Mouse (Mus musculus) adrenal gland, adult 18-20 months (tissue): ENCODE results near the gene Rdh16f1. TPM values are rescaled to one million over a fixed set of nuclear protein-coding genes. Genes with fewer than 3 reads are reported as not detected.

Source experiments
- DNase-seq, 2 experiments: peaks; one replicate each; pipeline ENCODE4 v3.0.0; 2021 to 2022; ENCODE audit warnings: low spot score in 2 of 2
- long read RNA-seq, 2 experiments: library from polyadenylated mRNA; stranded (forward); transcript quantifications; one replicate each; pipeline ENCODE4 v2.0.0; 2021
- total RNA-seq, 2 experiments: library from RNA; stranded (reverse); gene quantifications; 1 replicate in 1 of 2; 2 replicates in 1 of 2; pipeline ENCODE4 v1.2.3; 2021

Rdh16f1 gene
- total RNA-seq, result 1 to 10 TPM; 3.9 to 7.3 TPM
- long read RNA-seq, experiment 1, result 0 reads
- long read RNA-seq, experiment 2, result 0 reads

- peak in 1 of 2 experiments; percentile 11 for DNase-seq
Measured at GRCm38 (mm10) chr10:127759181-127760110, at the start of gene Rdh16f1, which contains the start of gene Rdh1. Gene Rdh16f1, plus strand, starts transcription at chr10:127759787. Gene Rdh1, plus strand, starts transcription at chr10:127759721.

GRCm38 (mm10) chr10:127710331-127710730, 49.3 kb upstream of the Rdh16f1 start:
- no peak for DNase-seq

DNA sequence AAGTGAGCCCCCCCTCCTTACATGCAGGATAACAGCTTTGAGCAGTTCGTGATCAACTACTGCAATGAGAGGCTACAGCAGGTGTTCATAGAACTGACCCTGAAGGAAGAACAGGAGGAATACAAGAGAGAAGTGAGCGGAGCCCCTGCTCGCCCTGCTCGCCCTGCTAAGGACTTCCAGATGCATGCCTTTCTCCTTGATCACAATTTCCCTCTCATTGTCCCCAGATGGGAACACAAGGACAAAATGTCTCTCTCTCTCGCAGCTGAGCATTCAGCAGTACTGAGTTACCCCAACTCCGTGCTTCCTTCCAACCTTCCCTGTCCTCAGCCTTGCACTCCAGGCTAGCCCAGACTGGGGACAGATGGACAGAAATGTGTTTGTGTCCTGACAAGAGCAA, 46.9 kb upstream of the Rdh16f1 start:
- no peak for DNase-seq

GRCm38 (mm10) chr10:127721671-127722418, 37.7 kb upstream of the Rdh16f1 start:
- no peak for DNase-seq

- no peak for DNase-seq
Measured at GRCm38 (mm10) chr10:127724178-127724577, 35.4 kb upstream of the Rdh16f1 start, which contains the start of gene Tac2. Gene Tac2, plus strand, starts transcription at chr10:127724478.

DNA sequence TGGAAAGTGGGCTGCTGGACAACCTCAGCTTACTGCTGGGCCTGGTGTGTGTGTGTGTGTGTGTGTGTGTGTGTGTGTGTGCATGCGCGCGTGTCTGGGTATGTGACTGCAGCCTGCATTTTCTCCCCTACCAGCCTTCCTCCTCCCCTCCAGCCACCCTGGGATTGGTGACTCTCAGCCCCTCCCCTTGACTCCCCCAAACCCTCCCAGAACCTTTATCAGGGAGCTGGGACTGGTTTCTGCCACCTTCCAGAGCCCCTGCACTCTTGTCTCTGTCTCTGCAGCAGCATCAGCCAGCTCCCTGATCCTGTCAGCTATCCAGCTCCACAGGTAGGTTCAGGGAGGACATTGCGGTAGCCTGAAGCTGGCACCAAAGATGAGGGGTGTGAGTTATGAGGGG, 34.5 kb upstream of the Rdh16f1 start:
- no peak for DNase-seq

DNA sequence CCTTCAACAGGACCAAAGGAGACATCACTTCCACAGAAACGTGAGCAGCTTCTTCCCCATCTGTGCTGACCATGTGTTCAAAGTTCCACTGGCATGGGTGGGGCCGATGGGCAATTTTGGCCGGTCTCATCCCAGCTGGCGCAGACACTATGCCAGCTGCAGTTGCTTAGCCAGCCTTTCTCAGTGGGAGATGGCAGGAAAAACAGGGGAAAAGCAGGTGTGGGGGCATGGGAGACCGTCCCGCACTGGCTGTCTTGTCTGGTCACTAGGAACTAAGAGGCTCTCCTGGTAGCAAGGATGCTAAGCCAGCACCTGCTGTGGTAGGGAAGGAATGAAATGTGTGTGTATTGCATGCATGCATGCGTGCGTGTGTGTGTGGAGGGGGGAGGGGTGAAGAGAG, 31.1 kb upstream of the Rdh16f1 start:
- DNase-seq, result no peak

DNA sequence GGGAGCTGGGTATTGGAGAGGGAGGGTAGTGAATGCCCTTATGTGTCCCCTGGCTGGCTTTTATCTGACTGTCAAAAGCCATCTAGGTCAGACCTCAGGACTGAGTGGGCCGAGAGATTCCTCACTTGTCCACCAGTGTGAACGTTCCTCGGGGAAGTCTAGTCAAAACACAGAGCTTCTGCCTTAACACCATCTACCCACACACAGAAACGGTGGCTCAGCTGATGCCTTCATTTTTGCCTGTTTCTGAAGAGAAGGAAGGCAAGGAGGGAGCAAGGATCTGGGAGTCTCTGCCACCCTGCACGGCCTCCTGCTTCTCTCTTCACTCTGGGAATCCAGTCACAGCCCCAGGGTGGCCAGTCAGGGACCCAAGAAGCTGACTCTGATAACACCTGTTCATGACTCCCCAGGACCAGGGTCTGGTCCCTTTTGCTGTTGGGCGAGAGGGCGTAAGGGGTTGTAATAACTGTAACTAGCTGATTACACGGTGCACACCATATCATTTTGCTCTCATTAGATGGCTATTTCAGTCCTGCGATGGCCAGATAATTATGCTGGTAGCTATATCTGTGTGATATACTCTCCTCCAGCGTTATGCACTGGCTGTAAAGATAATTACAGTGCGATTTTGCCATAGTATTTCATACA, 29.2 kb upstream of the Rdh16f1 start:
- DNase-seq, result no peak

DNA sequence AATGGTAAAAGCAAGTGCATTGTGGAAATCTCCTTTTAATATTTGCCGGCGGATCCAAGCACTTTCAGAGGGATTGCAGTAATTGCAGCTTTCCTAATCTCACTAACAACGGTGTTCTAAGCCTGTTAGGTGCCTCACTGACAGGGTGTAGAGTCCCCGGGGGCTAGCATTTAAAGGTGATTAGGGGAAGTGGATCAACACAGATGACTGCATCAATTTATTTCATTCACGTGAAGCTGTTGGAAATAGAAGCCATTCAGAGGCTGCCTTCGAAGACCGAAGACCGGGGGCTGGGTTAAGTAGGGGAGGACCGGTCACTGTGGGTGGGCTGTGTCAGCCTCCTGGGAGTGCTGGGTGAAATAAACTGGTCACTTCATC, 28.7 kb upstream of the Rdh16f1 start:
- DNase-seq, result no peak

DNA sequence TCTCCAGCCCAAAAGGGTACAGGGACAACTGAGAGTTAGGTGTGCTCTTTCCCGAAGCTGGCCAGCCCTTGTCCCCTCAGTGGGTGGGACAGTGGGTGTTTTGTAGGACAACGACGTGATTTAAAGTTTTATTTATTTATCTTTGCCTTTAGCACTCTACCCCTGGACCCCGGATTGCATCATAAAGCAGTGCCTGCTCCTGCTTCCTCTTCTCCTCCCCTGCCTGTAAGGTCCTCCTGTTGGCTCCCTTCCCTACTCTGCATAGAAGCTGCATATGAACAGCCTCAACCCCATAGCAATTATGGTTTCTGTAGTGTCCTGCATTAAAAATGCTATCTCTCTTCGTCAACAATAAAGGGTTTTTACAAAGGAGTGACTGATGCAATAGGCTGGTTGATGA, 28.2 kb upstream of the Rdh16f1 start:
- no peak for DNase-seq

DNA sequence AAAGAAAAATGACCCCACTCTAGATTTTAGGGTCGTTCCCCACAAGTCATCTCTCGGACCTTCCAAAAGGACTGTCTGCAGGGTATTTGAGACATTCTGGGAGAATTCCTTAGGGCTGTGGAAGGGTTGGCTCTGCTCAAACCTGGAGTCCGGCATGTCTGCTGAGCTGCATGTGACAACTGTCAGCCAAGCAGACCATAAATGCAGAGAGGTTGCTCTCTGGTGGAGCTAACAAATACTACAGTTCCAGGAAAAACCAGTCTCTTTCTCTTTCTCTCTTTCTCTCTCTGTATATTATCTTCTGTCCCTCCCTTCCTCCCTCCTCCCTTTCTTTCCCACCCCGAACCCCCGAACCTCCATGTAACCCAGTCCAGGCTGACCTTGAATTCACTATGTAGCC, 25.2 kb upstream of the Rdh16f1 start:
- DNase-seq, result no peak

- no peak for DNase-seq
Measured at GRCm38 (mm10) chr10:127736266-127736665, 23.3 kb upstream of the Rdh16f1 start.

DNA sequence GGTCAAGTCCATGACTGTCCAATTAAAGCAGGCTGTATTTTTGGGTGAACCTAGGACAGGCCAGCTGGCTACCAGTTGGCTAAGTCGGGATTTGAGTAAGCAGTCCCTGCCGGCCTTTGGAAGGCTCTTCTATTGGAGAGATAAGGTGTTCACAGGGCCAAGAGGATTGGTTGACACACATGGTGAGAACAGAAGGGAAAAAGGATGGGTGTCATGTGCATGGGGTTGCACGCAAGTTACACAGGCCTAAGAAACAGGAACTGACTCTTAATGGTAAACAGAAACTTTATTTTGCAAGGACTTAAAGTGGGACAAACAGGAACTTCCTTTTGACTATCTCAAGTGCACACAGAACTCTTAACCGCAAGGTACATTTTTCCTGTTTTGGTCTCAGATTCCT, 22.7 kb upstream of the Rdh16f1 start:
- no peak for DNase-seq

DNA sequence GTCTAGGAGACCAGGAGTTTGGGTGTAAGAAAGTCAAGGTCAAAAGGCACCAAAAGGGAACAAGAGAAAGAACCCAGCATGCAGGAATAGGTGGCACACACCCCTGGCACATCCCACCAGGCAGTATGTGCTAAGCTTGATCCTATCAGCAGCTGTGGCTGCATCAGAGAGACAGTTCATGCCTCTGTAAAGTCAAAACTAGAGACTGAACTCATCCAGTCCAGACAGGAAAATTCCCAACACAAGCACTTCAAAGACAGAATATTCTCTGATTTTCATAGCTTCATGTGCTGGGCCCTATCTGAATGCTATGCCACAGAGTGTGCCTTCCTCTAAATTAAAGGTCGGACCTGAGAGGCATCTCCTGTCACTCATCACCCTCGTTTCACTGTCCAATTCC, 22.0 kb upstream of the Rdh16f1 start:
- no peak for DNase-seq

- no peak for DNase-seq
Measured at GRCm38 (mm10) chr10:127738151-127738882, 21.3 kb upstream of the Rdh16f1 start.

DNA sequence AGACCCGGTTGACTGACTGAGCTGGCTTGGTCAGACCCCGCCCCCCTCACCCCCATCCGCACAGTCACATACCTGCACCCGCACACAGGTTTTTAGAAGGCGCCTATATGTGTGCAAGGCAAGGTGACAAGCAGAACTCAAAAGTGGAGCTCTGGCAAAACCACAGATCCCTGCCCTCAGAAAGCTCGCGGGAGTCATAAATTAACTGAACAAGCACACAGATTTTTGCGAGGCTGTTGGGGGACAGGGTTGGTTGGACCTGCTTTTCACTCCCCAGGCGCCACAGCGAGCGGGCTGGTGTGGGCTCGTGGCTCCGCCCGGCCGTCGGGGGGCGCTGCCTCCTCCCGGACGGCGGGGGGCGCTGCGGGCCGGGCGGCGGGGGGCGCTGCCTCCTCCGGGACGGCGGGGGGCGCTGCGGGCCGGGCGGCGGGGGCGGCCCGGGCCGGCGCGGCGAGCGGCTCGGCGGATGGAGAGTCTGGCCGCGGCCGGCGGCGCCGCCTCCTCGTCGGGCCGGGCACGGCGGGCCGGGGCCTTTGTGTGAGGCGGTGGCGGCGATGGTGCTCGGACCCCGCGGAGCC, 20.4 kb upstream of the Rdh16f1 start, which contains the start of gene Zbtb39:
Zbtb39 (plus strand) TSS at position 456 of the 578 bp plus-strand sequence.
- peak; percentile 87 to 91 for DNase-seq

GRCm38 (mm10) chr10:127739661-127740161, 19.9 kb upstream of the Rdh16f1 start:
- DNase-seq, result no peak

DNA sequence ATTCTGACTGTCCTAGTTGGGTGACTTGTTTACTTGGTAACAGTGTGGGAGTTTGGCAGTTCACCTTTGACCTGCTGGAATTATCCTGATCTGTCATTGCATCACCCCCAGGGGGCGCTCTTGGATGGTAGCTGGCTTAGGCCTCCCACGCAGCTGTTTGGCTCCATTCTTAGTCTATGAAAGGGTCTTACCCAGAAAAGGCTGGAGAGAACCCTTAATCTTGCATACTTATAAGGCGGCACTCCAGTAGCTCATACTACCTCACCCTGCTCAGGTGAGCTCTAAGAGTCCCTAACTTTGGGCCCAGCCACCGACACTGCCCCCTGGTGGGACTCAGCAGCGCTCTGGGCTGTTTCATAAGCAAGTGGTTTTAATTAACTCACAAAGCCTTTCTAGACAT, 14.9 kb upstream of the Rdh16f1 start:
- peak; percentile 68 to 72 for DNase-seq

GRCm38 (mm10) chr10:127745886-127746285, 13.7 kb upstream of the Rdh16f1 start:
- no peak for DNase-seq

DNA sequence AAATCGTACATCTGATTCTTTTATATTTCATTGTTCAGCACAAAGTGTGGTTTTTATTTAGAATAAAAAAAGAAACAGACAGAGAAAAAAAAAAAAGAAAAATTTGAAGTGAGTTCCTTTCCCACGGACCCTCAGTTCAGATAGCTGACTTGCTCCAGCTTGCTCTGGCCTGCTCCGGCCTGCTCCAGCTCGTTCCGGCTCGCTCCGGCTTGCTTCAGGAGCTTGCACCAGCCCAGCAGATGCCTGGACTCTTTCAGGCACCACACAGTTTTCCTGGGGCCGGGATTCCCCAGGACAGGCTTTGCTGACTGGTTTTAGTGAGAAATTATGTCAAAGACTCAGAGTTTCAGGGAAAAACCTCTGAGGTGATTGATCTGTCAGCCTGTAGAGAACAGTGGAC, 12.3 kb upstream of the Rdh16f1 start:
- DNase-seq, result no peak
